Mouse (Mus musculus): ENCODE data around the gene Ccdc84. TPM values are rescaled to one million over a fixed set of nuclear protein-coding genes. Genes with fewer than 3 reads are reported as not detected.
"Not testable (repeated sequence)": the region's sequence is repeated elsewhere in the genome, so short reads cannot be mapped to it uniquely, and the experiment has no call there.

Ccdc84 gene
- polyA plus RNA-seq, 1 experiment from 2014 or later, result 26.1 TPM

- Histone ChIP-seq H3K27ac (no peak overlapping the region), H3K4me1 (peaks cover 15% of the 10 kb centered on the region), H3K4me3 (no peak overlapping the region), H3K9me3 (peaks cover 5% of the 10 kb centered on the region; the same call in 1 of the 2 replicates), H3K36me3 (replicated peaks) (peaks cover 12% of the 10 kb centered on the region), H3K27me3 (ENCODE audit: poor library complexity, severe bottlenecking) (no peaks in the 10 kb centered on the region)
- WGBS, result 88% methylated on average over 5 of the region's 5 CpGs
- no peak for DNase-seq (ENCODE audit: extremely low spot score, low spot score)
These were observed 2.0 kb upstream of the Ccdc84 start for GRCm38 (mm10) chr9:44420280-44420898.

DNA sequence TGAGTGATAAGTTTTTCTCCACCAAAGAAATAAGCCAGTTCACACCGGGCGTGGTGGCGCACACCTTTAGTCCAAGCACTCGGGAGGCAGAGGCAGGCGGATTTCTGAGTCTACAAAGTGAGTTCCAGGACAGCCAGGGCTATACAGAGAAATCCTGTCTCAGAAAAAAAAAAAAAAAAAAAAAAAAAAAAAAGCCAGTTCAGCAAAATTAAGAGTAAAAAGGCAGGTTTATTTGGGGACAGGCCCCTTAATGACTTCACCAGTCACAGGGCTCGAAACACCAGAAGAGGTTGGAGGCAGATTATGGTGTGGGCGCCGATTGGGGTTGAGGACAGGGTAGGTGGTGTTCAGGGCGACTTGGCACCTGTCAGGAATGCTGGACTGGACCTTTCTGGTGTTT lies 1.4 kb upstream of the Ccdc84 start:
- H3K27me3 ChIP-seq (ENCODE audit: poor library complexity, severe bottlenecking); H3K4me3 ChIP-seq; H3K9me3 ChIP-seq; H3K27ac ChIP-seq; DNase-seq (ENCODE audit: extremely low spot score, low spot score): not testable (repeated sequence)
- 94% methylated on average over 9 of the region's 9 CpGs for WGBS
- H3K36me3 ChIP-seq (replicated peaks), result peaks cover 16% of the 10 kb centered on the region
- H3K4me1 ChIP-seq, result peaks cover 15% of the 10 kb centered on the region

- peak; percentile 93 for DNase-seq (ENCODE audit: extremely low spot score, low spot score)
- peak overlapping the region; percentile 92 for H3K27ac ChIP-seq
- H3K4me1 ChIP-seq, result peaks cover 15% of the 10 kb centered on the region
- no peaks in the 10 kb centered on the region for H3K27me3 ChIP-seq (ENCODE audit: poor library complexity, severe bottlenecking)
- WGBS, result under 1% methylated on average over 38 of the region's 38 CpGs
- H3K36me3 ChIP-seq (replicated peaks), result peaks cover 34% of the 10 kb centered on the region
- H3K9me3 ChIP-seq, result peaks cover 5% of the 10 kb centered on the region; the same call in 1 of the 2 replicates
- peak overlapping the region; percentile 96 for H3K4me3 ChIP-seq
These were observed 441 bp downstream of the Ccdc84 start for GRCm38 (mm10) chr9:44417892-44418363.

- H3K9me3 ChIP-seq, result peaks cover 5% of the 10 kb centered on the region; the same call in 1 of the 2 replicates
- no peaks in the 10 kb centered on the region for H3K27me3 ChIP-seq (ENCODE audit: poor library complexity, severe bottlenecking)
- H3K4me1 ChIP-seq, result peaks cover 15% of the 10 kb centered on the region
- peak overlapping the region; percentile 92 for H3K27ac ChIP-seq
- H3K4me3 ChIP-seq, result peak overlapping the region; percentile 96
- no peak for DNase-seq (ENCODE audit: extremely low spot score, low spot score)
- 8% methylated on average over 26 of the region's 26 CpGs for WGBS
- H3K36me3 ChIP-seq (replicated peaks), result peaks cover 40% of the 10 kb centered on the region
These were observed 1.0 kb downstream of the Ccdc84 start for GRCm38 (mm10) chr9:44417156-44417891.

- Histone ChIP-seq H3K27ac (no peak overlapping the region), H3K9me3 (no peaks in the 10 kb centered on the region), H3K4me3 (no peak overlapping the region), H3K27me3 (ENCODE audit: poor library complexity, severe bottlenecking) (no peaks in the 10 kb centered on the region), H3K36me3 (replicated peaks) (peaks cover 81% of the 10 kb centered on the region), H3K4me1 (peaks cover 23% of the 10 kb centered on the region)
- no peak for DNase-seq (ENCODE audit: extremely low spot score, low spot score)
- 78% methylated on average over 2 of the region's 2 CpGs for WGBS
These were observed 5.6 kb downstream of the Ccdc84 start for GRCm38 (mm10) chr9:44412781-44413180.

- Histone ChIP-seq H3K9me3 (no peaks in the 10 kb centered on the region), H3K4me3 (no peak overlapping the region), H3K27me3 (ENCODE audit: poor library complexity, severe bottlenecking) (no peaks in the 10 kb centered on the region), H3K36me3 (replicated peaks) (peaks cover 81% of the 10 kb centered on the region), H3K4me1 (peaks cover 18% of the 10 kb centered on the region), H3K27ac (no peak overlapping the region)
- 85% methylated on average over 4 of the region's 4 CpGs for WGBS
- no peak for DNase-seq (ENCODE audit: extremely low spot score, low spot score)
These were observed 6.1 kb downstream of the Ccdc84 start for GRCm38 (mm10) chr9:44412306-44412705.

GRCm38 (mm10) chr9:44411601-44412130 lies 6.7 kb downstream of the Ccdc84 start:
- no peak for DNase-seq (ENCODE audit: extremely low spot score, low spot score)
- Histone ChIP-seq H3K4me1 (peaks cover 14% of the 10 kb centered on the region), H3K36me3 (replicated peaks) (peaks cover 81% of the 10 kb centered on the region), H3K4me3 (no peak overlapping the region), H3K27ac (no peak overlapping the region), H3K9me3 (no peaks in the 10 kb centered on the region), H3K27me3 (ENCODE audit: poor library complexity, severe bottlenecking) (no peaks in the 10 kb centered on the region)
- WGBS, result 84% methylated on average over 1 of the region's 1 CpGs

GRCm38 (mm10) chr9:44410647-44411336 lies 7.6 kb downstream of the Ccdc84 start:
- no peaks in the 10 kb centered on the region for H3K9me3 ChIP-seq
- no peaks in the 10 kb centered on the region for H3K27me3 ChIP-seq (ENCODE audit: poor library complexity, severe bottlenecking)
- H3K4me1 ChIP-seq, result peaks cover 22% of the 10 kb centered on the region
- H3K4me3 ChIP-seq, result no peak overlapping the region
- no peak for DNase-seq (ENCODE audit: extremely low spot score, low spot score)
- H3K36me3 ChIP-seq (replicated peaks), result peaks cover 73% of the 10 kb centered on the region
- WGBS, result 82% methylated on average over 2 of the region's 2 CpGs
- no peak overlapping the region for H3K27ac ChIP-seq

DNA sequence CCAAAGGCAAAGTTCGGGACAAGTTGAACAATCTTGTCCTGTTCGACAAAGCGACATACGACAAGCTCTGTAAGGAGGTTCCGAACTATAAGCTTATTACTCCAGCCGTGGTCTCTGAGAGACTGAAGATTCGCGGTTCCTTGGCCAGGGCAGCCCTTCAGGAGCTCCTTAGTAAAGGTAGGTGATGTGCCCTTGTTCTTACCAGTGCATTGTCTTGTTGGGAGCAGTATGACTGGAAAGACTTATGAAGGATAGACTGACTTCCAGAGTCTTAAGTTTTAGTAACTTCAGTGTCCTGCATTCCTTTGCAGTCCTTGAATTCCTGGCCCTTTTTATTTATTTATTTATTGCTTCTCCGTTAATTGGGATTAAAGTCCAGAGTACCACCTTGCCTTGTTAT lies 9.7 kb downstream of the Ccdc84 start:
- not testable (repeated sequence) for H3K27me3 ChIP-seq (ENCODE audit: poor library complexity, severe bottlenecking); DNase-seq (ENCODE audit: extremely low spot score, low spot score); H3K9me3 ChIP-seq
- Histone ChIP-seq H3K4me3 (peak overlapping the region; percentile 92), H3K4me1 (peaks cover 26% of the 10 kb centered on the region), H3K36me3 (replicated peaks) (peaks cover 75% of the 10 kb centered on the region), H3K27ac (peak overlapping the region; percentile 97; the same call in 1 of the 2 replicates)
- 87% methylated on average over 9 of the region's 9 CpGs for WGBS

DNA sequence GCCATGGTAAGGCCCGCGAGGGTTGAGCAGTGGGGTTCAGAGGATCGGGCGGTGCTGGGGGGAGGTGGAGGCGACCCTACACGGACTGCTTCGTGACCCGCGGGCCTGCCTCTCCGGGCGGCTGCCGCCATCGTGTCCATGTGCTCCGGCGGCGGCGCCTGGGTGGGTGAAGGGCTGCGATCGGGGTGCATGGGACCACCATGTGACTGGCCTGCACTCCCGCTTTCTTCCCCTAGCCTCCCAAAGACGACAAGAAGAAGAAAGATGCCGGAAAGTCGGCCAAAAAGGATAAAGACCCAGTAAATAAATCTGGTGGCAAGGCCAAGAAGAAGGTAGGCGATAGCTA lies 10.6 kb downstream of the Ccdc84 start:
- Histone ChIP-seq H3K36me3 (replicated peaks) (peaks cover 75% of the 10 kb centered on the region), H3K4me3 (peak overlapping the region; percentile 92), H3K9me3 (no peaks in the 10 kb centered on the region), H3K27ac (peak overlapping the region; percentile 97), H3K27me3 (ENCODE audit: poor library complexity, severe bottlenecking) (no peaks in the 10 kb centered on the region), H3K4me1 (peaks cover 26% of the 10 kb centered on the region)
- DNase-seq (ENCODE audit: extremely low spot score, low spot score), result no peak
- under 1% methylated on average over 24 of the region's 24 CpGs for WGBS

- peak within 1 kb of the TSS; percentile 92 for H3K4me3 ChIP-seq
- no peaks in the 10 kb centered on the region for H3K9me3 ChIP-seq
- H3K36me3 ChIP-seq (replicated peaks), result peaks cover 75% of the 10 kb centered on the region
- WGBS, result under 1% methylated on average over 51 of the region's 51 CpGs
- peaks cover 26% of the 10 kb centered on the region for H3K4me1 ChIP-seq
- H3K27ac ChIP-seq, result peak within 1 kb of the TSS; percentile 97
- peak; percentile 97 for DNase-seq (ENCODE audit: extremely low spot score, low spot score)
- no peaks in the 10 kb centered on the region for H3K27me3 ChIP-seq (ENCODE audit: poor library complexity, severe bottlenecking)
These were observed 11.2 kb downstream of the Ccdc84 start, which contains the start of the genes Rps25 and Trappc4 for GRCm38 (mm10) chr9:44406906-44407751. Gene Rps25, plus strand, starts transcription at chr9:44407139. Gene Trappc4, minus strand, starts transcription at chr9:44407600.

- no peak for DNase-seq (ENCODE audit: extremely low spot score, low spot score)
- no peaks in the 10 kb centered on the region for H3K27me3 ChIP-seq (ENCODE audit: poor library complexity, severe bottlenecking)
- H3K27ac ChIP-seq, result no peak overlapping the region
- H3K4me1 ChIP-seq, result peaks cover 26% of the 10 kb centered on the region
- H3K36me3 ChIP-seq (replicated peaks), result peaks cover 75% of the 10 kb centered on the region
- no peak overlapping the region for H3K4me3 ChIP-seq
- 83% methylated on average over 3 of the region's 3 CpGs for WGBS
- no peaks in the 10 kb centered on the region for H3K9me3 ChIP-seq
These were observed 13.4 kb downstream of the Ccdc84 start for GRCm38 (mm10) chr9:44405011-44405410.
